Mouse (Mus musculus) spleen, postnatal 10 days (tissue): Measurements from ENCODE around the gene Olfr1013.

Experiments
- DNase-seq, 2 experiments: peaks; one replicate each; pipeline ENCODE4 v3.0.0; 2021 to 2022; ENCODE audit warnings: low spot score in 2 of 2

Olfr1013 gene

DNA sequence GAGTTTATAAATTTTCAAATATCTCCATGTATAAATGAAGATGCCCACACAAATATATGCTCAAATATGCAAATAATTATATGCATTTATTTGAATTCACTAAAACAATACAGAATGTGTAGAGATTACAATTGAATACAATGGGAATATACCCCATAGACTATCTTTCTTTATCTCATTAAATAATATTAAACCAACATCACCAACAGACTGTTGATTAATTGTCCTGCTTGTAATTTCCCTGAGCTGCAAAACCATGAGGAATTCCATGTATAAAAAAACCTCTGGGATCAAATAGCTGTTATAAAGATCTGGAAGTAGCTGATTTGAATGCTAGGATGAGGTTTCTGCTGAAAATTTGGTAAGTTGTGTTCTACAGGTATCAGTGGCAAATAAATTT, at the start of gene Olfr1013:
TSS of gene Olfr1013 (plus strand) at position 301 of the 400 bp plus-strand sequence.
- DNase-seq: no peak

DNA sequence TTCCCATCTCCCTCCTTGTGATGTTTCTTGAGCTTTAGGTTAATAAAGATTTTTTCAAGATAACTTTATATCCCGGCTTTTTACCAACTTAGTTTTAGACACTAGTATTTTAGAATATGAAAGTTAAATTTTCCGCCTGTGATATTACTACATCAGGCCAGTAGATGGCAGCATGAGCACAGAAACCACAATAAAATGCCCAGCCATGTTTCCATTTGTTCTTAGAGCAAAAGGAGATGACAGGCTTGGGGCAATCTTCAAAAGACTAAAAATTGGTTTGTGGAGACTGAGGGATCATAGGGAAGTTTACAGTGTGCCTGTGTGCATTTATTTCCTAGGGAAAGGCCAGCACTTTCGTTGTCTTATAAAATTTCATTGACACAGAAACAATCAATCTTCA, 41.1 kb upstream of the Olfr1013 start:
- DNase-seq: no peak

DNA sequence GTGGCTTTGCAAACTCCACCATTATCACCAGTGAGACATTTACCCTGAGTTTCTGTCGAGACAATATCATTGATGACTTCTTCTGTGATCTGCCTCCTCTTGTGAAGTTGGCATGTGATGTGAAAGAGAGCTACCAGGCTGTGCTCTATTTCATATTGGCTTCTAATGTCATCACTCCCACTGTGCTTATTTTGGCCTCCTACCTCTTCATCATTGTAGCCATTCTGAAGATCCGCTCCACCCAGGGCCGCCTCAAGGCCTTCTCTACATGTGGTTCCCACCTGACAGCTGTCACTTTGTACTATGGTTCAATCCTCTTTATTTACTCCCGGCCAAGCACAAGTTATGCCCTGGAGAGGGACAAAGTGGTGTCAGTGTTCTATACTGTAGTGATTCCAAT, 13.1 kb upstream of the Olfr1013 start:
- DNase-seq: no peak

DNA sequence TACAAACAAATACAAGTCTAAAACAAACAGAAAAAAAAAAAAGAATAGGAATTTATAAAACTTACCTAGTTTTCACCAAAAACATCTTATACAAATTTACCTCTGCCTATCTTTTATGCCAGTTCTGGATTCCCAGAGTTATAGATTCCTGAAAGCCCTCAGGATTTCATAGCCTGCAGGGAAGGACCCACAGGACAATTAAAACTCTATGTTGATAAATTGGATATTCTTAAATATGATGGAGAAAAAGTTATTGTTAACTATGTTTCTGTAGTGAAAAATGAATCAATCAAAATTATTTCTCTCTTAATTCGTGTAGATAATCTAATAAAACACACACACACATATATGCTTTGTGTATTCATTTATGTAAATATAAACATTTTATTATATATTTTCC, 4.2 kb upstream of the Olfr1013 start, which contains the start of gene Olfr1012:
TSS of gene Olfr1012 (minus strand) at position 101 of the 400 bp plus-strand sequence.
- no peak for DNase-seq

DNA sequence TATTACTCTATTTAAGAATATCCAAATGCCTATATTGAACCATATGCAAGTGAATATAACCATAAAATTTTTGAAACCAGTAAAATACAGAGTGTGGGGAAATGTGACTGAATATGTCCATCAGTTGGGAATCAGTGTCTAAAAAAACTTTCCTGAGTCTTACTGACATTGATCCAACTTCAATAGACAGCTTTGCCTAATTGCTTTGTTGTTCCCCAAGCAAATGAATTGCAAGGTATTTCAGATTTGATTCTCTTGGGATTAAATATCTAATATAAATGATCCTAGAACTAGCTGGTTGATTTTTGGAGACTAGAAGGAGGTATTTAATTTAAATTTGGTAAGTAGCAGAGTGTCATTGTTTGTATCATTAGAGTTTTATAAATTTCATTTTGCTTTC, 5.5 kb downstream of the Olfr1013 start, which contains the start of gene Olfr1014:
TSS of gene Olfr1014 (plus strand) at position 301 of the 400 bp plus-strand sequence.
- DNase-seq: no peak

DNA sequence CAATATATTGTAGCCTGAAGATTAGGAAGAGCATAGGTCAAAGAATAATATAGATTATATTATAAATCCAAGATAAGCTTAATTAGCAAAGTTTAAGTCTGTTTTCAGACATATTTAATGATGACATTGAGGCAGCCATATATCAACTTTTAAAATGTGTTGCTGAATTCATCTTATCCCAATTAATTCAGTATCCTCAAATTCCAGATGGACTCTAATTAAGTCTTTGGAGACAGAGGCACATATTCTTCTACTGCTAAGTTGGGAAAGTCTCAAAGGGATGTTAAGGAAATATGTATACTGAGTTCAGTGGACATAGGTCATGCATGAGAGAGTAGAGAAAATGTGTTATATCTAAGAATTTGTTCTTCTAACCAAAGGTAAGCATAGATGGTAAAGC, 14.8 kb downstream of the Olfr1013 start, which contains the start of gene Olfr1015:
TSS of gene Olfr1015 (plus strand) at position 301 of the 400 bp plus-strand sequence.
- DNase-seq: no peak

DNA sequence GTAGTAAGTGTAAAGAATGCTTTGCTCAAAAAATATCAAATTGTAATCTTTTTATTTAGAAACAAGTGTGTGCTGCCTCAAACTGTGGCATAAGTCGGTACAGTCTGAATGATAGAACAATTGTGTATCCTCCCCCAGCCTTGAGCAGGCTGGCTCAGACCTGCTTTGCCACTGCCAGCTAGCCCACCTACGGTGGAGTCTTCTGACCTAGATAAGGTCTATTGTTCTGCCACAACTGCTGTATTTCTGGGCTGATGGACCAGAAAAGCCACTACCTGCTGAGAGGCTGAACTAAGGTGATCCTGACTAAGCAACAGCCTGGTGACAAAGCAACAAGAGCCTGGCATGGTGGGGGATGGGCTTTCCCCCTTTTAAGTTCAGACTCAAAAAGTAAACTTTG, 25.4 kb downstream of the Olfr1013 start:
- DNase-seq: no peak

DNA sequence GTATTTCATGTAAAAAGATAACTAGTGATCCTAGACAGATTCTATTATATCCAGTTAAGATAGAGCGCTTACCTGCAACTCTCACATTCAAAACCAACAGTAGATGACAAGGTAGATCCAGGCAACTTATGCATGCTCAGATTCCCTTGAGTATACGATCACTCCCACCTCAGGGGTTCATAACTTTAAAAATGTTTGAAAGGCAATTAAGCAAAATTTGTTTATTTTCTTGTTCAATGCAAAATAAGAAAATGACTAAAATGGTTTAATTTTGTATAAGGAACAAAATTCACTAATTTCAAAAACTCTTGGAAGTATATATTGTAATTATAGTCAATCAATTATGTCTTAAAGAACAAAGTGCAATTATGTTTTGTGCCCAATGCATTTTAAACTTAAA, 35.5 kb downstream of the Olfr1013 start, which contains the start of gene Olfr1016:
TSS of gene Olfr1016 (minus strand) at position 101 of the 400 bp plus-strand sequence.
- DNase-seq: no peak

DNA sequence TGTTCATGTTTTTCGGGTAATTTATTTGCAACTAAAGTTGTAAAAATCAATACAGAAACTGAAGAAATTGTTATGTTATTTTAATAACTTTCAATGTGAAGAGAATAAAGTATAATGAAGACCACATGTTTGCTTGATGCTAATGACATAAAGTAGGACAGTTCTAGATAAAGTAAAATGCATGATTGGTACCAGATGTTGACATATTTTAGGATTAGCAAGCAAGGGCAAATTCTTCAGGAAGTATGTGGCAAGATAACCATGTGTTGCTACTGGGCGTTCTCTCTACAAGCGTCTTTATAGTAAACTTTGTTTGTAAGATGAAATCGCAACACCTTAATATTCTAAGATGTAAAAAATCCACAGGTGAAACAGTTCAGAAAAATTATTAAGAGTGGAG, 37.6 kb downstream of the Olfr1013 start:
- DNase-seq: no peak

DNA sequence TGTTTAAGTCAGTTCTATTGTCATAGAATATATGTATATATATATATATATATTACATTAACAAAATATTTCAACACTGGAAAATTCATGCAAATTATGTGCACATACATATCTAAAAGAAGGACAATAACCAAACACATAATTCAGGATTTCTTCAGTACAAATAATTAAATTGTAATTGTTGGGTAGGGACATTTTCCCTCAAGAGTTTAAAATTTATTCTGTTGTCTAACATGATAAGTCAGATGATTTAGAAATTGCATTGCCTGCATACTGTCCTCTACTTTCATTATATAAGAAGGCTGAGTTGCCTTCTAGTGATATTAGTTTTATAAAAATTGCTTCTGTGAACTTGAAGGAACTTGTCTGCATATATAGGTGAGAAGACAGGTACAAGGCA, 51.3 kb downstream of the Olfr1013 start, which contains the start of gene Olfr1018:
TSS of gene Olfr1018 (plus strand) at position 301 of the 400 bp plus-strand sequence.
- DNase-seq: no peak
